ENCODE assay signal across 11 mouse cellular contexts in genomic region chr6:59424871-59425740, GRCm38 (mm10). TPM values are rescaled to one million over a fixed set of nuclear protein-coding genes. Genes with fewer than 3 reads are reported as not detected.
DNase-seq lines count a peak whose midpoint lies in the region; ATAC-seq and TF ChIP-seq lines count a peak whose summit lies in the region.
"Had no signal": no experiment of that assay in that cellular context is flagged by ENCODE, and none has a peak within 500 bp of the region (broad histone marks: within the 10 kb centered on the region; RNA-seq: fewer than 3 reads in every experiment).

No protein-coding gene starts in this region.

- no peaks in the 10 kb centered on the region for H3K36me3 ChIP-seq in heart, embryonic 11.5 days (ENCODE audit: control insufficient read depth, insufficient read depth, low read length)
- H3K36me3 ChIP-seq in limb, embryonic 13.5 days: no peaks in the 10 kb centered on the region
- H3K36me3 ChIP-seq in stomach, embryonic 14.5 days (ENCODE audit: control insufficient read depth, insufficient read depth, low read length): no peaks in the 10 kb centered on the region
- H3K36me3 ChIP-seq: G1E had no signal

- no peak for ATAC-seq in heart, embryonic 11.5 days (replicated peaks; ENCODE audit: insufficient number of reproducible peaks, low FRiP score, low TSS enrichment)
- no peak for ATAC-seq in limb, embryonic 13.5 days (ENCODE audit: low FRiP score, low read depth)
- no peak for ATAC-seq in stomach, embryonic 14.5 days (ENCODE audit: insufficient number of reproducible peaks, insufficient read depth, low FRiP score, low read depth)

- intact Hi-C loops in heart, postnatal 14 days (cut with DNase I): no loop called here

- no peak overlapping the region for H3K27ac ChIP-seq in heart, embryonic 11.5 days (ENCODE audit: low read depth, low read length)
- H3K27ac ChIP-seq in limb, embryonic 13.5 days: no peak overlapping the region
- no peak overlapping the region; the same call in 1 of the 2 replicates for H3K27ac ChIP-seq in stomach, embryonic 14.5 days (ENCODE audit: low read length)
- H3K27ac ChIP-seq: macrophage had no signal

- peak overlapping the region; percentile 64 for H3K4me2 ChIP-seq in heart, embryonic 11.5 days
- H3K4me2 ChIP-seq in limb, embryonic 13.5 days (replicated peaks): peak overlapping the region; percentile 81
- H3K4me2 ChIP-seq in stomach, embryonic 14.5 days (replicated peaks; ENCODE audit: low read depth, low read length): peak overlapping the region; percentile 68

- TF ChIP-seq POLR2A in lung, adult 2 months (IDR thresholded peaks at IDR 0.05; ENCODE audit: borderline replicate concordance, extremely low read depth, low read depth, low read length): no peak

- no peaks in the 10 kb centered on the region for H3K27me3 ChIP-seq in heart, embryonic 11.5 days (ENCODE audit: control insufficient read depth, insufficient read depth, low read length)
- no peaks in the 10 kb centered on the region for H3K27me3 ChIP-seq in limb, embryonic 13.5 days
- no peaks in the 10 kb centered on the region for H3K27me3 ChIP-seq in stomach, embryonic 14.5 days (ENCODE audit: control insufficient read depth, insufficient read depth, low read length)

- no peaks in the 10 kb centered on the region for H3K9me3 ChIP-seq in heart, embryonic 11.5 days (replicated peaks; ENCODE audit: control insufficient read depth, low read length)
- no peaks in the 10 kb centered on the region for H3K9me3 ChIP-seq in limb, embryonic 13.5 days
- no peaks in the 10 kb centered on the region for H3K9me3 ChIP-seq in stomach, embryonic 14.5 days (ENCODE audit: control insufficient read depth, low read depth, low read length)
- H3K9me3 ChIP-seq: G1E had no signal

- 65% methylated on average over 10 of the region's 10 CpGs for WGBS in heart, embryonic 11.5 days (ENCODE audit: insufficient replicate concordance)
- 29% methylated on average over 10 of the region's 10 CpGs for WGBS in lung, adult 2 months
- WGBS in limb, embryonic 13.5 days: 78% methylated on average over 10 of the region's 10 CpGs
- 56% methylated on average over 10 of the region's 10 CpGs for WGBS in stomach, embryonic 14.5 days

- peak overlapping the region; percentile 63; the same call in 1 of the 2 replicates for H3K9ac ChIP-seq in heart, embryonic 11.5 days (ENCODE audit: low read depth, low read length)
- H3K9ac ChIP-seq in limb, embryonic 13.5 days: no peak overlapping the region
- no peak overlapping the region for H3K9ac ChIP-seq in stomach, embryonic 14.5 days (replicated peaks; ENCODE audit: low read depth, low read length)

- H3K4me3 ChIP-seq in heart, embryonic 11.5 days (ENCODE audit: low read depth, low read length): peak overlapping the region; percentile 46
- H3K4me3 ChIP-seq in lung, adult 2 months (replicated peaks; ENCODE audit: extremely low read depth, low read depth, low read length): peak overlapping the region; percentile 27
- H3K4me3 ChIP-seq in limb, embryonic 13.5 days: peak overlapping the region; percentile 56; the same call in 1 of the 2 replicates
- H3K4me3 ChIP-seq in stomach, embryonic 14.5 days (ENCODE audit: low read depth, low read length): peak overlapping the region; percentile 46

- no peak for TF ChIP-seq CTCF in lung, adult 2 months (IDR thresholded peaks at IDR 0.05; ENCODE audit: insufficient read depth, low read length)

- peaks cover 6% of the 10 kb centered on the region; the same call in 1 of the 2 replicates for H3K4me1 ChIP-seq in heart, embryonic 11.5 days (ENCODE audit: control insufficient read depth, insufficient read depth, low read length)
- peaks cover 13% of the 10 kb centered on the region for H3K4me1 ChIP-seq in lung, adult 2 months (ENCODE audit: control insufficient read depth, insufficient read depth, low read length)
- peaks cover 12% of the 10 kb centered on the region for H3K4me1 ChIP-seq in limb, embryonic 13.5 days
- H3K4me1 ChIP-seq in stomach, embryonic 14.5 days (ENCODE audit: control insufficient read depth, insufficient read depth, low read length): no peaks in the 10 kb centered on the region

- DNase-seq in heart, postnatal 14 days: no peak
- peak; percentile 49 for DNase-seq in lung, adult 2 months
- DNase-seq in lung, postnatal 14 days: no peak
- no peak for DNase-seq in natural killer cell, adult 2 months (ENCODE audit: low spot score in 2 of 2)
- no peak for DNase-seq in ovary, postnatal 36 days (ENCODE audit: low spot score)
- DNase-seq: gastrocnemius, postnatal 36 days had no signal

RNA-seq across cellular contexts. Expression of gene Gprin3, which starts 1.0 kb away (rescaled TPM):
- 5.5 and 6.5 TPM in 2 replicates for polyA plus RNA-seq in heart, embryonic 11.5 days (2014; fragmentation: Nextera tagmentation; extraction: Ambion mirVana)
- total RNA-seq in heart, postnatal 14 days (2021): under 1 TPM; 0.46 to 0.57 TPM
- 1.7 and 2.9 TPM in 2 replicates for polyA plus RNA-seq in lung, adult 2 months (2012; rRNA removed)
- 1.0 and 1.3 TPM in 2 replicates for polyA plus RNA-seq in limb, embryonic 13.5 days (2015; fragmentation: Nextera tagmentation; extraction: Ambion mirVana)
- polyA plus RNA-seq in stomach, embryonic 14.5 days (2014; fragmentation: Nextera tagmentation; extraction: Ambion mirVana): 5.2 and 5.3 TPM in 2 replicates
- polyA plus RNA-seq: G1E, macrophage had no signal
